Mouse (Mus musculus) left cerebral cortex, adult 8-10 months (tissue): ENCODE measurements around the gene Sag. TPM values are rescaled to one million over a fixed set of nuclear protein-coding genes. Genes with fewer than 3 reads are reported as not detected.

Experiments used
- DNase-seq, 2 experiments: peaks; one replicate each; pipeline ENCODE4 v3.0.0; 2022; ENCODE audit warnings: low spot score in 2 of 2
- total RNA-seq, 4 experiments: library from RNA; stranded (reverse); gene quantifications; 2 replicates each; pipeline ENCODE4 v1.2.4; 2022

Gene Sag
- total RNA-seq, 4 experiments from 2014 or later = 1.7 to 2.4 (median 1.9) TPM

- peak in 1 of 2 experiments; percentile 28 for DNase-seq
Measured at GRCm38 (mm10) chr1:87853601-87854361, 50.3 kb downstream of the Sag start.

- DNase-seq = no peak
Measured at GRCm38 (mm10) chr1:87854411-87854810, 50.9 kb downstream of the Sag start.

- DNase-seq = no peak
Measured at GRCm38 (mm10) chr1:87854851-87855251, 51.4 kb downstream of the Sag start.

GRCm38 (mm10) chr1:87855522-87855921, 52.0 kb downstream of the Sag start:
- DNase-seq = no peak

- peak in 1 of 2 experiments; percentile 32 for DNase-seq
Measured at GRCm38 (mm10) chr1:87856823-87857222, 53.3 kb downstream of the Sag start.

- DNase-seq = no peak
Measured at GRCm38 (mm10) chr1:87858031-87858430, 54.6 kb downstream of the Sag start.

GRCm38 (mm10) chr1:87858529-87858928, 55.0 kb downstream of the Sag start:
- no peak for DNase-seq

GRCm38 (mm10) chr1:87863602-87864001, 60.1 kb downstream of the Sag start:
- no peak for DNase-seq

GRCm38 (mm10) chr1:87864889-87865288, 61.4 kb downstream of the Sag start:
- no peak for DNase-seq

GRCm38 (mm10) chr1:87866672-87867071, 63.2 kb downstream of the Sag start:
- no peak for DNase-seq

- no peak for DNase-seq
Measured at GRCm38 (mm10) chr1:87871546-87871945, 68.1 kb downstream of the Sag start.

GRCm38 (mm10) chr1:87873081-87873480, 69.6 kb downstream of the Sag start:
- DNase-seq = no peak

GRCm38 (mm10) chr1:87876065-87876464, 72.6 kb downstream of the Sag start:
- no peak for DNase-seq

- no peak for DNase-seq
Measured at GRCm38 (mm10) chr1:87877552-87878283, 74.2 kb downstream of the Sag start.

- DNase-seq = no peak
Measured at GRCm38 (mm10) chr1:87879034-87879433, 75.6 kb downstream of the Sag start.

GRCm38 (mm10) chr1:87879494-87880325, 76.2 kb downstream of the Sag start:
- DNase-seq = peak; percentile 54 to 55

GRCm38 (mm10) chr1:87880326-87880627, 76.8 kb downstream of the Sag start:
- DNase-seq = no peak

GRCm38 (mm10) chr1:87880856-87881255, 77.4 kb downstream of the Sag start:
- DNase-seq = no peak

GRCm38 (mm10) chr1:87881726-87882125, 78.2 kb downstream of the Sag start:
- DNase-seq = no peak

GRCm38 (mm10) chr1:87882554-87882953, 79.1 kb downstream of the Sag start:
- no peak for DNase-seq

GRCm38 (mm10) chr1:87890960-87891359, 87.5 kb downstream of the Sag start:
- DNase-seq = no peak

GRCm38 (mm10) chr1:87891634-87892033, 88.2 kb downstream of the Sag start:
- no peak for DNase-seq
